Mouse (Mus musculus): ENCODE data around the gene Yipf2. TPM values are rescaled to one million over a fixed set of nuclear protein-coding genes. Genes with fewer than 3 reads are reported as not detected.
A peak's percentile ranks its signal among the peaks of the same experiment; 100 is the strongest.

Gene Yipf2
- 23.3 and 23.6 TPM in 2 replicates for polyA plus RNA-seq (2015; fragmentation: Nextera tagmentation; extraction: Ambion mirVana)

GRCm38 (mm10) chr9:21592703-21593121 is at the start of gene Yipf2, which contains the start of gene Timm29:
Gene Yipf2, minus strand, starts transcription at chr9:21592828.
Gene Timm29, plus strand, starts transcription at chr9:21592722.
- Histone ChIP-seq H3K9me3 (no peaks in the 10 kb centered on the region), H3K4me3 (peak within 1 kb of the TSS; percentile 99), H3K27me3 (no peaks in the 10 kb centered on the region), H3K27ac (peak within 1 kb of the TSS; percentile 88), H3K9ac (peak within 1 kb of the TSS; percentile 95), H3K36me3 (peaks cover 50% of the 10 kb centered on the region), H3K4me2 (peak within 1 kb of the TSS; percentile 95), H3K4me1 (peaks cover 33% of the 10 kb centered on the region)
- WGBS = 0% methylated on average over 30 of the region's 30 CpGs
- ATAC-seq (ENCODE audit: insufficient number of reproducible peaks, low FRiP score, low TSS enrichment, low read depth) = peak; percentile 90

- WGBS = 96% methylated on average over 11 of the region's 11 CpGs
- peaks cover 6% of the 10 kb centered on the region for H3K4me1 ChIP-seq
- H3K4me2 ChIP-seq = no peak overlapping the region
Observed at GRCm38 (mm10) chr9:21639031-21639430, 46.4 kb upstream of the Yipf2 start.

GRCm38 (mm10) chr9:21635639-21636038 is 43.0 kb upstream of the Yipf2 start:
- Histone ChIP-seq H3K27me3 (no peaks in the 10 kb centered on the region), H3K4me3 (no peak overlapping the region), H3K9ac (no peak overlapping the region), H3K4me2 (no peak overlapping the region), H3K9me3 (no peaks in the 10 kb centered on the region), H3K27ac (no peak overlapping the region), H3K36me3 (peaks cover 80% of the 10 kb centered on the region), H3K4me1 (peaks cover 6% of the 10 kb centered on the region)
- peak; percentile 41; the same call in 1 of the 2 replicates for ATAC-seq (ENCODE audit: insufficient number of reproducible peaks, low FRiP score, low TSS enrichment, low read depth)
- 30% methylated on average over 7 of the region's 7 CpGs for WGBS

More at GRCm38 (mm10) chr9:21639031-21639430, 46.4 kb upstream of the Yipf2 start:
- no peak overlapping the region for H3K27ac ChIP-seq
- H3K9me3 ChIP-seq = no peaks in the 10 kb centered on the region
- H3K9ac ChIP-seq = no peak overlapping the region
- H3K4me3 ChIP-seq = no peak overlapping the region
- peaks cover 100% of the 10 kb centered on the region for H3K36me3 ChIP-seq
- H3K27me3 ChIP-seq = no peaks in the 10 kb centered on the region
- ATAC-seq (ENCODE audit: insufficient number of reproducible peaks, low FRiP score, low TSS enrichment, low read depth) = no peak

- Histone ChIP-seq H3K36me3 (peaks cover 54% of the 10 kb centered on the region), H3K27ac (no peak overlapping the region), H3K4me2 (no peak overlapping the region), H3K9me3 (no peaks in the 10 kb centered on the region), H3K4me1 (peaks cover 6% of the 10 kb centered on the region), H3K9ac (no peak overlapping the region), H3K27me3 (no peaks in the 10 kb centered on the region), H3K4me3 (no peak overlapping the region)
- WGBS = 86% methylated on average over 3 of the region's 3 CpGs
- ATAC-seq (ENCODE audit: insufficient number of reproducible peaks, low FRiP score, low TSS enrichment, low read depth) = no peak
Observed at GRCm38 (mm10) chr9:21633106-21633505, 40.5 kb upstream of the Yipf2 start.

GRCm38 (mm10) chr9:21630673-21631072 is 38.0 kb upstream of the Yipf2 start:
- Histone ChIP-seq H3K4me2 (no peak overlapping the region), H3K9ac (no peak overlapping the region), H3K4me1 (peaks cover 7% of the 10 kb centered on the region), H3K27me3 (no peaks in the 10 kb centered on the region), H3K36me3 (peaks cover 30% of the 10 kb centered on the region), H3K9me3 (no peaks in the 10 kb centered on the region), H3K27ac (no peak overlapping the region), H3K4me3 (no peak overlapping the region)
- no peak for ATAC-seq (ENCODE audit: insufficient number of reproducible peaks, low FRiP score, low TSS enrichment, low read depth)
- WGBS = 69% methylated on average over 3 of the region's 3 CpGs

GRCm38 (mm10) chr9:21627145-21627795 is 34.6 kb upstream of the Yipf2 start:
- Histone ChIP-seq H3K27ac (no peak overlapping the region), H3K9me3 (no peaks in the 10 kb centered on the region), H3K4me3 (no peak overlapping the region), H3K4me2 (no peak overlapping the region), H3K27me3 (no peaks in the 10 kb centered on the region), H3K36me3 (no peaks in the 10 kb centered on the region), H3K9ac (no peak overlapping the region), H3K4me1 (0 out of 2 replicates have a peak, but pooled peaks cover 2% of the 10 kb centered on the region)
- 66% methylated on average over 5 of the region's 5 CpGs for whole genome bisulfite sequencing
- ATAC-seq (ENCODE audit: insufficient number of reproducible peaks, low FRiP score, low TSS enrichment, low read depth) = no peak

GRCm38 (mm10) chr9:21626571-21626970 is 33.9 kb upstream of the Yipf2 start:
- no peak overlapping the region for H3K27ac ChIP-seq
- ATAC-seq (ENCODE audit: insufficient number of reproducible peaks, low FRiP score, low TSS enrichment, low read depth) = no peak
- no peaks in the 10 kb centered on the region for H3K36me3 ChIP-seq
- H3K27me3 ChIP-seq = no peaks in the 10 kb centered on the region
- no peak overlapping the region for H3K4me2 ChIP-seq
- no peaks in the 10 kb centered on the region for H3K9me3 ChIP-seq
- H3K4me3 ChIP-seq = no peak overlapping the region
- H3K4me1 ChIP-seq = 0 out of 2 replicates have a peak, but pooled peaks cover 2% of the 10 kb centered on the region
- no peak overlapping the region for H3K9ac ChIP-seq

- 82% methylated on average over 10 of the region's 10 CpGs for WGBS
- Histone ChIP-seq H3K36me3 (no peaks in the 10 kb centered on the region), H3K9ac (no peak overlapping the region), H3K27me3 (no peaks in the 10 kb centered on the region), H3K4me1 (0 out of 2 replicates have a peak, but pooled peaks cover 2% of the 10 kb centered on the region), H3K9me3 (no peaks in the 10 kb centered on the region), H3K4me3 (no peak overlapping the region), H3K27ac (no peak overlapping the region), H3K4me2 (no peak overlapping the region)
- ATAC-seq (ENCODE audit: insufficient number of reproducible peaks, low FRiP score, low TSS enrichment, low read depth) = no peak
Observed at GRCm38 (mm10) chr9:21625342-21626339, 33.0 kb upstream of the Yipf2 start.

GRCm38 (mm10) chr9:21622676-21623075 is 30.0 kb upstream of the Yipf2 start:
- Histone ChIP-seq H3K4me2 (no peak overlapping the region), H3K4me3 (no peak overlapping the region), H3K9me3 (no peaks in the 10 kb centered on the region), H3K36me3 (no peaks in the 10 kb centered on the region), H3K27ac (no peak overlapping the region), H3K27me3 (no peaks in the 10 kb centered on the region), H3K9ac (no peak overlapping the region), H3K4me1 (peaks cover 13% of the 10 kb centered on the region)
- WGBS = 94% methylated on average over 1 of the region's 1 CpGs
- no peak for ATAC-seq (ENCODE audit: insufficient number of reproducible peaks, low FRiP score, low TSS enrichment, low read depth)

GRCm38 (mm10) chr9:21620229-21620628 is 27.6 kb upstream of the Yipf2 start:
- no peak for ATAC-seq (ENCODE audit: insufficient number of reproducible peaks, low FRiP score, low TSS enrichment, low read depth)
- Histone ChIP-seq H3K4me3 (no peak overlapping the region), H3K4me2 (no peak overlapping the region), H3K4me1 (peaks cover 15% of the 10 kb centered on the region), H3K36me3 (no peaks in the 10 kb centered on the region), H3K9me3 (no peaks in the 10 kb centered on the region), H3K27ac (no peak overlapping the region), H3K27me3 (no peaks in the 10 kb centered on the region), H3K9ac (no peak overlapping the region)
- 78% methylated on average over 4 of the region's 4 CpGs for WGBS

- H3K9ac ChIP-seq = peak overlapping the region; percentile 85
- peaks cover 18% of the 10 kb centered on the region for H3K4me1 ChIP-seq
- H3K27me3 ChIP-seq = no peaks in the 10 kb centered on the region
- peak overlapping the region; percentile 56 for H3K4me2 ChIP-seq
- H3K27ac ChIP-seq = peak overlapping the region; percentile 98
- no peaks in the 10 kb centered on the region for H3K36me3 ChIP-seq
- H3K4me3 ChIP-seq = peak overlapping the region; percentile 83
- no peak for ATAC-seq (ENCODE audit: insufficient number of reproducible peaks, low FRiP score, low TSS enrichment, low read depth)
- 6% methylated on average over 10 of the region's 10 CpGs for WGBS
- no peaks in the 10 kb centered on the region for H3K9me3 ChIP-seq
Observed at GRCm38 (mm10) chr9:21617066-21617465, 24.4 kb upstream of the Yipf2 start.

Data from limb, embryonic 15.5 days (tissue).